ENCODE assay signal across 22 mouse cellular contexts in the genomic region with DNA sequence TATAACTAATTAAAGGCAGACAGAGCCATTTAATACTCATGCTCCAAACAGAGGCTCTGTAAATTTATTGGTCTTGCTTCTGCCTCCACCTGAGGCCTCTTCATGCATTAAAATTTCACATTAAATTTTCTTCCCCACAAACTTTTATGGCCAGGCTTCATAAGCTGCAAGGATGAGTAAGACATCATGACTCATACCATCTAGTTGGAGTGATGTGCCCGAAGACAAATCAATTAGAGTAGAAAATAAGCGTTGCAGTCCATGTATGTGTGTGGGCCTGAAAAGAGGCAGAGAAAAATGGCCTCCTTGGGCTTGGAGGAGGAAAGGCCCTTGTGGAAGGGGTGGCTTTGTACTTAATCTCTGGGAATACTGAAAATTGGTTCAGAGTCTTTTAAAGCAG. TPM values are rescaled to one million over a fixed set of nuclear protein-coding genes. Genes with fewer than 3 reads are reported as not detected.
DNase-seq lines count a peak whose midpoint lies in the region; ATAC-seq and TF ChIP-seq lines count a peak whose summit lies in the region.
"Had no signal": no experiment of that assay in that cellular context is flagged by ENCODE, and none has a peak within 500 bp of the region (broad histone marks: within the 10 kb centered on the region; RNA-seq: fewer than 3 reads in every experiment).

No protein-coding gene starts in this region.

- H3ac ChIP-seq in C2C12 (ENCODE audit: control insufficient read depth, insufficient read length, low read depth) (no peak overlapping the region), myocyte (ENCODE audit: control insufficient read depth, insufficient read length) (no peak overlapping the region)

- WGBS in hindbrain, embryonic 14.5 days: 75% methylated on average over 2 of the region's 2 CpGs

- peak overlapping the region; percentile 67; the same call in 1 of the 2 replicates for H3K4me3 ChIP-seq in layer of hippocampus, adult 2 months
- H3K4me3 ChIP-seq in C2C12 (ENCODE audit: insufficient read depth, poor library complexity, severe bottlenecking): peak overlapping the region; percentile 74
- no peak overlapping the region for H3K4me3 ChIP-seq in myocyte
- no peak overlapping the region for H3K4me3 ChIP-seq in hindbrain, embryonic 14.5 days (replicated peaks; ENCODE audit: low read length)
- H3K4me3 ChIP-seq: embryonic facial prominence, embryonic 13.5 days; forebrain, embryonic 12.5 days; heart, adult 2 months; heart, embryonic 15.5 days; hindbrain, embryonic 10.5 days had no signal

- H3K9me3 ChIP-seq in hindbrain, embryonic 14.5 days (ENCODE audit: control insufficient read depth, low read length): no peaks in the 10 kb centered on the region; the same call in 1 of the 2 replicates
- H3K9me3 ChIP-seq: embryonic facial prominence, embryonic 13.5 days; forebrain, embryonic 12.5 days; heart, embryonic 15.5 days; hindbrain, embryonic 10.5 days; hindbrain, embryonic 15.5 days had no signal

- no peak overlapping the region for H3K9ac ChIP-seq in hindbrain, embryonic 14.5 days
- H3K9ac ChIP-seq: embryonic facial prominence, embryonic 13.5 days; forebrain, embryonic 12.5 days; heart, embryonic 15.5 days; hindbrain, embryonic 15.5 days had no signal

- peak overlapping the region; percentile 85 for H3K4me2 ChIP-seq in myocyte (ENCODE audit: low read depth)
- H3K4me2 ChIP-seq in hindbrain, embryonic 14.5 days (replicated peaks): no peak overlapping the region
- H3K4me2 ChIP-seq: embryonic facial prominence, embryonic 13.5 days; forebrain, embryonic 12.5 days; heart, embryonic 11.5 days; heart, embryonic 15.5 days had no signal

- peaks cover 33% of the 10 kb centered on the region for H3K36me3 ChIP-seq in C2C12 (ENCODE audit: control insufficient read depth, insufficient read depth)
- H3K36me3 ChIP-seq in myocyte (ENCODE audit: control insufficient read depth, insufficient read depth): peaks cover 17% of the 10 kb centered on the region
- no peaks in the 10 kb centered on the region for H3K36me3 ChIP-seq in hindbrain, embryonic 14.5 days (replicated peaks; ENCODE audit: control insufficient read depth, insufficient read depth)
- H3K36me3 ChIP-seq: embryonic facial prominence, embryonic 13.5 days; forebrain, embryonic 12.5 days; heart, embryonic 15.5 days; hindbrain, embryonic 10.5 days; hindbrain, embryonic 15.5 days had no signal

- H3K79me3 ChIP-seq in C2C12 (ENCODE audit: low read depth): peaks cover 66% of the 10 kb centered on the region

- H3K27ac ChIP-seq in layer of hippocampus, adult 2 months: no peak overlapping the region
- no peak overlapping the region for H3K27ac ChIP-seq in hindbrain, embryonic 14.5 days
- H3K27ac ChIP-seq: embryonic facial prominence, embryonic 13.5 days; forebrain, embryonic 12.5 days; heart, adult 2 months; heart, embryonic 15.5 days; hindbrain, embryonic 10.5 days; hindbrain, embryonic 15.5 days had no signal

- H3K27me3 ChIP-seq in C2C12 (ENCODE audit: control insufficient read depth, insufficient read depth, insufficient read length): no peaks in the 10 kb centered on the region
- no peaks in the 10 kb centered on the region for H3K27me3 ChIP-seq in myocyte (ENCODE audit: control insufficient read depth, insufficient read depth, insufficient read length)
- H3K27me3 ChIP-seq in hindbrain, embryonic 14.5 days (ENCODE audit: control insufficient read depth, insufficient read depth, low read length): peaks cover 11% of the 10 kb centered on the region; the same call in 1 of the 2 replicates

- ATAC-seq in hindbrain, embryonic 14.5 days (ENCODE audit: low FRiP score): no peak
- ATAC-seq: forebrain, embryonic 16.5 days had no signal

- H3K79me2 ChIP-seq in C2C12 (ENCODE audit: control insufficient read depth, insufficient read depth): peaks cover 71% of the 10 kb centered on the region
- peaks cover 68% of the 10 kb centered on the region for H3K79me2 ChIP-seq in myocyte (ENCODE audit: control insufficient read depth, insufficient read depth)

- TF ChIP-seq POLR2A in myocyte (IDR thresholded peaks at IDR 0.05; ENCODE audit: insufficient read length, low read depth): no peak

- no peak for TF ChIP-seq CTCF in layer of hippocampus, adult 2 months (conservative IDR thresholded peaks at IDR 0.05)
- TF ChIP-seq CTCF in C2C12 (IDR thresholded peaks at IDR 0.05; ENCODE audit: control insufficient read depth, insufficient read depth, insufficient read length): no peak

- peaks cover 13% of the 10 kb centered on the region for H3K4me1 ChIP-seq in hindbrain, embryonic 14.5 days (replicated peaks; ENCODE audit: control insufficient read depth, insufficient read depth, low read length)

- no peak for DNase-seq in layer of hippocampus, adult 2 months (ENCODE audit: low spot score in 2 of 2)
- no peak for DNase-seq in layer of hippocampus, adult 8-10 months (ENCODE audit: low spot score in 2 of 2)
- DNase-seq in 3T3-L1 (ENCODE audit: low read depth, low spot score): peak; percentile 52
- DNase-seq in hindbrain, embryonic 14.5 days (ENCODE audit: low spot score): no peak
- DNase-seq: adrenal gland, postnatal 14 days; B cell, adult 2 months; cerebellum, adult 18-20 months; cerebellum, adult 9-11 months; cerebellum, postnatal 36 days; gastrocnemius, postnatal 10 days; heart, adult 2 months; heart, postnatal 14 days had no signal

TF ChIP-seq in C2C12, 6 proteins besides CTCF, POLR2A, EP300 and RAD21:
- TF ChIP-seq MYOG (IDR thresholded peaks at IDR 0.05; ENCODE audit: control insufficient read depth, extremely low read depth, insufficient read length) (no peak), FOSL1 (IDR thresholded peaks at IDR 0.05; ENCODE audit: insufficient read depth, low read length, poor library complexity, severe bottlenecking) (peak; percentile 78)

TF ChIP-seq in myocyte, 11 proteins besides CTCF, POLR2A, EP300 and RAD21:
- TF ChIP-seq MAX (IDR thresholded peaks at IDR 0.05; ENCODE audit: low read depth): no peak
- no peak for TF ChIP-seq SRF (IDR thresholded peaks at IDR 0.05; ENCODE audit: control insufficient read depth, insufficient read length, low read depth)
- no peak for TF ChIP-seq REST (IDR thresholded peaks at IDR 0.05; ENCODE audit: insufficient read depth, insufficient read length)
- no peak for TF ChIP-seq E2F4 (IDR thresholded peaks at IDR 0.05; ENCODE audit: insufficient read depth)
- TF ChIP-seq TCF3 (IDR thresholded peaks at IDR 0.05; ENCODE audit: insufficient read length, low read depth): no peak
- TF ChIP-seq USF1 (IDR thresholded peaks at IDR 0.05; ENCODE audit: low read depth): no peak
- TF ChIP-seq POLR2AphosphoS2 (IDR thresholded peaks at IDR 0.05; ENCODE audit: insufficient read length, low read depth): no peak
- TF ChIP-seq CEBPB (IDR thresholded peaks at IDR 0.05; ENCODE audit: insufficient read depth, poor library complexity, severe bottlenecking): no peak

RNA-seq across cellular contexts. Expression of a gene that starts 2.3 kb away (rescaled TPM):
- 10 to 100 TPM; 44.7 to 48.7 TPM for total RNA-seq in layer of hippocampus, adult 2 months (2021)
- 10 to 100 TPM; 46.1 to 72.6 (median 61.9) TPM for total RNA-seq in layer of hippocampus, adult 8-10 months (2022)
- polyA plus RNA-seq in C2C12 (2012; fragmentation: generic; extraction: Trizol) (18.2 TPM), myocyte (2012; fragmentation: generic; extraction: Trizol) (12.9 TPM)
- 6.8 and 7.7 TPM in 2 replicates for polyA plus RNA-seq in hindbrain, embryonic 14.5 days (2014; fragmentation: Nextera tagmentation; extraction: Ambion mirVana)
- total RNA-seq: MEL had no signal

Comparison
In these comparisons a context has a peak if more than half of its experiments do, and no peak if none do; other contexts are left out.
1. H3K4me3 ChIP-seq: peak in layer of hippocampus, adult 2 months (single experiment) and C2C12 (single experiment); none in myocyte (single experiment) and hindbrain, embryonic 14.5 days (single experiment).